Mouse (Mus musculus): Measurements from ENCODE around the gene Dennd2d. TPM values are rescaled to one million over a fixed set of nuclear protein-coding genes. Genes with fewer than 3 reads are reported as not detected.

Gene Dennd2d
- polyA plus RNA-seq, 1 experiment from 2014 or later = 3.3 TPM

DNA sequence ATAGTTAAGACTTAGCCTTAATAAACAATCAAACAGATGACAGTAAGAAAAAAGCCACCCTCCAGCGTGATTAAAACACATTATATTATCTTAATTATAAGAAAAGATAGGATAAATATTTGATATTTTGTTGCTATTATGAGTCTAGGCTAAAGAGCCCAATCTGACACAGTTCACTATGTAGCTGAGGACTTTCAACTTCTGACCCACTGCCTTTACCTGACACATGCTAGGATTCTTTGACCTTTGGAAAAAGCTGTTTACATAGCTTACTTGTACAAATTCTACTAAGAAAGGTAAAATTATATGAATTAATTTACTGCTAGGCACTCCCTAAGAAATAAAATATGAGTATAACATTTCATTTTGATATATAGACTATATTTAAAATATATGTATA is 28.5 kb downstream of the Dennd2d start:
- H3K27me3 ChIP-seq (ENCODE audit: insufficient read depth, poor library complexity, severe bottlenecking) = no peaks in the 10 kb centered on the region
- no peaks in the 10 kb centered on the region for H3K9me3 ChIP-seq
- no peak overlapping the region for H3K4me3 ChIP-seq
- no peaks in the 10 kb centered on the region for H3K4me1 ChIP-seq
- 92% methylated on average over 1 of the region's 1 CpGs for WGBS
- no peaks in the 10 kb centered on the region for H3K36me3 ChIP-seq
- DNase-seq (ENCODE audit: low spot score) = no peak
- H3K27ac ChIP-seq = no peak overlapping the region

DNA sequence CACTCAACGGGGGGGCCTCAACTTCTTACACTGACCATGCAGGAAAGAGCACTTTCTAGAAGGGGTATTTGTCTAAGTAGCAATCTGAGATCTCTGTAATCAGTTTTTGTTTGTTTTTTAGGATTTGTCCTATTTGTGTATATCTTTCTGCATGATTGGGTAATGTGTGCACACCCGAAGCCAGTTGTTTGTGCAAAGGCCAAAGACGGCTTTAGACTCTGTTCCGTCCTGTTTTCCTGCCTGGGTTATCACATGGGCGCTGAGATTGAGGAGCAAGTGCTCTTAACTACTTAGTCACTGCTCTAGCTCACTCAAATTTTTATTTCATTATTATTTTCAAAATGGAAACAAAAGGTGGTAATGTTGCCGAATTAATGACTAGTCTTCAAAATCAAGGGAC is 32.8 kb downstream of the Dennd2d start:
- H3K4me1 ChIP-seq = no peaks in the 10 kb centered on the region
- H3K27me3 ChIP-seq (ENCODE audit: insufficient read depth, poor library complexity, severe bottlenecking) = no peaks in the 10 kb centered on the region
- no peaks in the 10 kb centered on the region for H3K9me3 ChIP-seq
- H3K27ac ChIP-seq = no peak overlapping the region
- 75% methylated on average over 6 of the region's 6 CpGs for WGBS
- no peak overlapping the region for H3K4me3 ChIP-seq
- no peaks in the 10 kb centered on the region for H3K36me3 ChIP-seq
- DNase-seq (ENCODE audit: low spot score) = no peak

DNA sequence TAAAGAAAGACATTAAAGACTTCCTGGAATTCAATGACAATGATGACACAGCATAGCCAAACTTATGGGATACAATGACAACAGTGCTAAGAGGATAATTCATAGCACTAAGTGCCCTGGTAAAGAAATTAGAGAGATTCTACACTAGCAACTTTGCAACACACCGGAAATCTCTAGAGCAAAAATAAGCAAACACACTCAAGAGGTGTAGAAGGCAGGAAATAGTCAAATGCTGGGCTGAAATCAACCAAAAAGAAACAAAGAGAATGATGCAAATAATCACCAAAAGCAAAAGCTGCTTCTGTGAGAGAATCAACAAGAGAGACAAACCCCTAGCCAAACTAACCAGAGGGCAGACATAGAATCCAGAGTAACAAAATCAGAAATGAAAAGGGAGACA is 40.5 kb downstream of the Dennd2d start:
- WGBS = 89% methylated on average over 1 of the region's 1 CpGs
- H3K27me3 ChIP-seq (ENCODE audit: insufficient read depth, poor library complexity, severe bottlenecking) = no peaks in the 10 kb centered on the region
- no peak for DNase-seq (ENCODE audit: low spot score)
- H3K36me3 ChIP-seq = 0 out of 2 replicates have a peak, but pooled peaks cover 3% of the 10 kb centered on the region
- H3K9me3 ChIP-seq = no peaks in the 10 kb centered on the region
- no peaks in the 10 kb centered on the region for H3K4me1 ChIP-seq
- H3K27ac ChIP-seq = no peak overlapping the region
- no peak overlapping the region for H3K4me3 ChIP-seq

DNA sequence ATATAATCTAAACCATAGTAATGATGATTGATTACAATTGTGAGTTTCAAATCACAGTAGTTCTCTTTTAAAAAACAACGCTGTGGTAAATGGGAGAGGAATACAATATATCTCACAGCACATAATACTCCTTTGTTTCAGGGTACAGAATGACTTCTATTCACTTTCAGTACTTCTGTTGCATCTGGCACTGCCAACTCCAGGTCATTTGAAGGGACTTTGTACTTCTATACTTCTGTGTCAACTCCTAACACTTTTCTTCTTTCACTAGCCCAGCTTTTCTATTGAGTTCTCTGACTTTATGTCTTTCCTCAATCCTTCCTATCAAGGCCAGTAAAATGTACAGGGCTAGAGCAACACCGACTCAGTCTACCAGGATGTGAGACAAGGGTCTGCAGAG is 44.2 kb downstream of the Dennd2d start:
- H3K4me3 ChIP-seq = no peak overlapping the region
- no peaks in the 10 kb centered on the region for H3K4me1 ChIP-seq
- H3K36me3 ChIP-seq = 0 out of 2 replicates have a peak, but pooled peaks cover 3% of the 10 kb centered on the region
- no peak for DNase-seq (ENCODE audit: low spot score)
- H3K27me3 ChIP-seq (ENCODE audit: insufficient read depth, poor library complexity, severe bottlenecking) = no peaks in the 10 kb centered on the region
- H3K27ac ChIP-seq = no peak overlapping the region
- no peaks in the 10 kb centered on the region for H3K9me3 ChIP-seq
- WGBS = 86% methylated on average over 2 of the region's 2 CpGs

DNA sequence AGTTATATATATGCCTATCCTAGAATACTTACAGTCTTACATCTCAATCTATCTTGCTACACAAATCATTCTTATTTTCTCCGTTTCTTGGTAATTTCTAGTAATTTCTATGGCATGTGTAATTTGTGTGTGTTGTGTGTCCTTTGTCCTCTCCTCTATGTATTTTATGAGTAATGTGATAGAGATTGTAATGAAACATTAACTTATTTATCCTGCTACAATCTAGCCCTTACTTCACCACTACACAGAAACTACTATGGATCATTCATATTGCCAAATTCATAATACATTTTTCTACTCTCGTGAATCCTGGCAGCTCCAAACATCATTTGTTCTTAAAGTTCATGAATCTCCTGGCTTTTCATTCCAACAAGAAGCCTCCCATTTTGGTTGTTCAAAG is 45.8 kb downstream of the Dennd2d start:
- Histone ChIP-seq H3K9me3 (no peaks in the 10 kb centered on the region), H3K27ac (no peak overlapping the region), H3K4me1 (no peaks in the 10 kb centered on the region), H3K27me3 (ENCODE audit: insufficient read depth, poor library complexity, severe bottlenecking) (no peaks in the 10 kb centered on the region), H3K4me3 (no peak overlapping the region), H3K36me3 (peaks cover 8% of the 10 kb centered on the region; the same call in 1 of the 2 replicates)
- no peak for DNase-seq (ENCODE audit: low spot score)
- 87% methylated on average over 2 of the region's 2 CpGs for WGBS

DNA sequence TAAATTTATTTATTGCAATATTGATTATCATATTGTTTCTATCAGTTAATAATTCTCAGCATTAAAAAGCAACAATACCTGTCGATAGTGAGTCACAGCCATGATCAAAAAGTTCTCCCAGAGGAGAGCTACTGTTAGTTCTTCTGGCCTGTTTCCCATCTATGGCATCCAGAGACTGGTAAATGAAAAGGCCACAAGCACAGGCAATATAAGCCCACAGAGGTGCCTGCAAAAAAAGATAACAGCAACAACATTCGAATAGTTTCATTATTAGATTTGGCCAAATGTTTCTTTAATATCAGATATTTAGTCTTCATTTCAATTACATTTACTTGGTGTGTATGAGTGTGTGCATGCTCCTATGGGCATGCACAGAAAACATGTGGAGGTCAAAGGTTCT is 51.1 kb downstream of the Dennd2d start:
- Histone ChIP-seq H3K9me3 (no peaks in the 10 kb centered on the region), H3K36me3 (peaks cover 16% of the 10 kb centered on the region), H3K27ac (no peak overlapping the region), H3K4me1 (no peaks in the 10 kb centered on the region), H3K27me3 (ENCODE audit: insufficient read depth, poor library complexity, severe bottlenecking) (no peaks in the 10 kb centered on the region), H3K4me3 (no peak overlapping the region)
- 92% methylated on average over 2 of the region's 2 CpGs for WGBS
- no peak for DNase-seq (ENCODE audit: low spot score)

DNA sequence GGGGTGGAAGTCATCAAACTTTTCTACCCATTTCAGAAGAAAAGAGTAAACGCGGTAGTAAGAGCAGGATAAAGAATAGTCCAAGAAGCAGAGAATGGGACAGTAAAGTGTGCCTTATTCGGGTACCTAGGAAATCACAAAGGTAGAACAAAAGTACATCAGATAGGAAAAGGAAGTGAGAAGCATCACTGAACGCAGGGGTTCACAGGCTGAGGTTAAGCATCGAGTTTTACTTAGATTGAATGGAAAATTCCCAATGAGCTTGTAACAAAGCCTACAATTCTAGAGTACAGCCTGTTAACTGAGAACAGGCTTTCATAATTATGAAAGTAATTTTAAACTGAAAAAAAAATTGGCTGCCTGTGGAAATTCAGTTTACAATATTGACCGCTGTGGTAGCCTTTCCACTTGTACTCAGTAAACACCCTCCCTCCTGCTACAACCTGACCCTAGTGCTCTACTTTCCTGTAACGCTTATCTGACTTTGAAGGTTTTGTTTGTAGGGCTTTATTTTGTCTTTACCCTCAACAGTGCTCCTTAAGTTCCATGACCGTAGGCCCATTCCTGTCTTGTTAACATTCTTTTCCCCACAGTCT is 62.6 kb downstream of the Dennd2d start:
- H3K4me3 ChIP-seq = no peak overlapping the region

DNA sequence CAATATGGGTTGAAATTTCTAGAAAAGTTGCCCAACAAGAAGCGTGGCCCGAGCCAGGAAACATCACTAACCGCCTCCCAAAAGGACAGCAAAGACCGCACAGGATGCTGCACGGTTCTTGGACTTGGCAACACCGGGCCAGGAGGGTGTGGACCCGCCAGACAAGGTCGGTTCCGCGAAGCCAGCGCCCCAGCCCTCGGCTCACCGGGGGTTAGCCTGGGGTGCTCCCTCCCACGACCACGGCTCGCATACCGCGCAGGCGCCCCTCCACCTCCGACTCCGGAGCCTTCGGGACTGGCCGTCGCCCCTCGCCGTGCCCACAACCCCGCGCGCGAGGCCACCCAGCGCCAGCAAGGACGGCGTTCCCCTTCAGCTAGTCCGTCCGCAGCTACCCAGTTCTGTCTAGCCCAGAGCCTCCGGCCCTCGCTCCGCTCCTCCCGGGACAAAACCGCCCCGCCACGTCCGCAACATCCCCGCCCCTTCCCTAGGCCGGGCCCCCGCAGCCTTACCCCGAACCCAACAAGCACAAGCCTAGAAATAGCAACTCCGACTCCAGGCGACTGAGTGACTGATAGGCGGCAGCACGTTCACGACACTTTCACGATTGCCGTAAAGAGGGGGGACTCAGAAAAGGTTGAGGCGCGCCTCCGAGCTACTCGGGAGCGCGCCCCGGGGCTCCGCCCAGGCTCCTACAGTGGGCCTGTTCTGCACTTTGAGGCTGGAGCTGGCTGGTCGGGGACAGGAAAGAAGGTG is 65.1 kb downstream of the Dennd2d start, which contains the start of the genes Dram2 and Cept1:
Gene Dram2 (plus strand): TSS at position 628 of the 753 bp plus-strand sequence.
Gene Cept1 (minus strand): TSS at position 632 of the 753 bp plus-strand sequence.
- DNase-seq (ENCODE audit: low spot score) = peak; percentile 97
- no peaks in the 10 kb centered on the region; the same call in 1 of the 2 replicates for H3K4me1 ChIP-seq
- WGBS = under 1% methylated on average over 63 of the region's 63 CpGs
- H3K36me3 ChIP-seq = no peaks in the 10 kb centered on the region; the same call in 1 of the 2 replicates
- peak within 1 kb of the TSS; percentile 97 for H3K27ac ChIP-seq
- no peaks in the 10 kb centered on the region for H3K27me3 ChIP-seq (ENCODE audit: insufficient read depth, poor library complexity, severe bottlenecking)
- no peaks in the 10 kb centered on the region for H3K9me3 ChIP-seq
- peak within 1 kb of the TSS; percentile 94 for H3K4me3 ChIP-seq

More for the DNA sequence above, 62.6 kb downstream of the Dennd2d start:
- Histone ChIP-seq H3K4me1 (no peaks in the 10 kb centered on the region; the same call in 1 of the 2 replicates), H3K36me3 (no peaks in the 10 kb centered on the region), H3K27ac (no peak overlapping the region), H3K27me3 (ENCODE audit: insufficient read depth, poor library complexity, severe bottlenecking) (no peaks in the 10 kb centered on the region), H3K9me3 (no peaks in the 10 kb centered on the region)
- WGBS = 87% methylated on average over 8 of the region's 8 CpGs
- DNase-seq (ENCODE audit: low spot score) = no peak

DNA sequence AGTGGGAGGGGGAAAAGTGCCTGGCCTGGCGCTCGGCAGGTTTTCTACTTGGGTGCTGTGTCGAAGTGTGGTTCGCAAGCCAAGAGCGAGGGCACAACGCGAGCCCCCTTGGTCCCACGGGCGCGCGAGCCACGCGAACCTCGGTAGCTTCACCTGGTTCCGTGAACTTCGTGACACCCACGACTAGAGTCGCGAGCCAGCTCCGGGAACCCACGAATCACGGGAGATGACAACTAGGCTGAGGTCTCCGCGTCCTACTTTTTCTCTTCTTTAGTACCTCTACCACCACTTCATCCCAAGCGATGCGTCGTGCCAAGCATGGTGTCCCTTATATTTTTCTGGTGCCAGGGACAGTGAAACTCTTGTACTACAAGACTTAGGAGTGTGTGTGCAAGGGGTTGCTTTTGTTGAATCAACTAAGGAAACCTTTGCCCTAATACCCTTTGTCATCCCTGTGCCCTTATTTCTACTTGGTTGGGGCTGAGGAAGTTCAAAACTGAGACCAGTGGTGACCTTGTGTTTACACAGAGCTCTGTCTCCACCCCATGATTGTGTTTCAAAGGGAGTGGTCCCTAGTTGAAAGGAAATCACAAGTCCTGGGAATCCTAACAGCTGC is 65.8 kb downstream of the Dennd2d start:
- no peaks in the 10 kb centered on the region; the same call in 1 of the 2 replicates for H3K4me1 ChIP-seq
- no peaks in the 10 kb centered on the region for H3K9me3 ChIP-seq
- H3K27me3 ChIP-seq (ENCODE audit: insufficient read depth, poor library complexity, severe bottlenecking) = no peaks in the 10 kb centered on the region
- DNase-seq (ENCODE audit: low spot score) = no peak
- peak overlapping the region; percentile 94 for H3K4me3 ChIP-seq
- peak overlapping the region; percentile 97 for H3K27ac ChIP-seq
- under 1% methylated on average over 27 of the region's 27 CpGs for WGBS
- no peaks in the 10 kb centered on the region; the same call in 1 of the 2 replicates for H3K36me3 ChIP-seq

DNA sequence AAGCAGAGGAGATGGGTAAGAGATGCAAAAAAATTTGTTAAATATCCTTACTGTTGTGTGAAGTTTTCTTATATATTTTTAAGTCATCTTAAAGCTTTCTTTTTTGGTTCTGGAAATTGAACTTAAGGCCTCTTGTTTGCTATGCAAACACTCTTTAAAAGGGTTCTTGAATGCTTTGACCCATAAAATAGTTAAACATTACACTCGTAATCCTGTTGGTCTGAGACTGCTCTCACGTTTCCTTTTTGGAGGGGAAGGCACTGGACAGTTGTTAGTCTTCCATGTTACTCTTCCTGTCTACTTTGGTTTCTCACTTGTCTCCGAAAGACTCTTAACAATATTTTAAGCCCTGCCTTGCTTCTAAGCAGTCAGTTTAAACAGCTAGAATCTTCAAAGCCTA is 66.8 kb downstream of the Dennd2d start:
- Histone ChIP-seq H3K27ac (peak overlapping the region; percentile 97; the same call in 1 of the 2 replicates), H3K4me3 (peak overlapping the region; percentile 94), H3K27me3 (ENCODE audit: insufficient read depth, poor library complexity, severe bottlenecking) (no peaks in the 10 kb centered on the region), H3K36me3 (peaks cover 8% of the 10 kb centered on the region; the same call in 1 of the 2 replicates), H3K9me3 (no peaks in the 10 kb centered on the region), H3K4me1 (no peaks in the 10 kb centered on the region; the same call in 1 of the 2 replicates)
- DNase-seq (ENCODE audit: low spot score) = no peak
- 58% methylated on average over 3 of the region's 3 CpGs for WGBS
